Mouse (Mus musculus) cerebellum, adult (tissue): ENCODE results near the gene Atxn7l1.
A peak's percentile ranks its signal among the peaks of the same experiment; 100 is the strongest.
"Not testable (repeated sequence)": the region's sequence is repeated elsewhere in the genome, so short reads cannot be mapped to it uniquely, and the experiment has no call there.

Experiments
- ATAC-seq: cut with Nextera tagmentation; 2 replicates; pipeline ENCODE4 v1.9.2; 2017; ENCODE audit warnings: mild to moderate bottlenecking, moderate library complexity, mixed read lengths; ENCODE audit not compliant: insufficient number of reproducible peaks, low FRiP score, low TSS enrichment

Gene Atxn7l1

DNA sequence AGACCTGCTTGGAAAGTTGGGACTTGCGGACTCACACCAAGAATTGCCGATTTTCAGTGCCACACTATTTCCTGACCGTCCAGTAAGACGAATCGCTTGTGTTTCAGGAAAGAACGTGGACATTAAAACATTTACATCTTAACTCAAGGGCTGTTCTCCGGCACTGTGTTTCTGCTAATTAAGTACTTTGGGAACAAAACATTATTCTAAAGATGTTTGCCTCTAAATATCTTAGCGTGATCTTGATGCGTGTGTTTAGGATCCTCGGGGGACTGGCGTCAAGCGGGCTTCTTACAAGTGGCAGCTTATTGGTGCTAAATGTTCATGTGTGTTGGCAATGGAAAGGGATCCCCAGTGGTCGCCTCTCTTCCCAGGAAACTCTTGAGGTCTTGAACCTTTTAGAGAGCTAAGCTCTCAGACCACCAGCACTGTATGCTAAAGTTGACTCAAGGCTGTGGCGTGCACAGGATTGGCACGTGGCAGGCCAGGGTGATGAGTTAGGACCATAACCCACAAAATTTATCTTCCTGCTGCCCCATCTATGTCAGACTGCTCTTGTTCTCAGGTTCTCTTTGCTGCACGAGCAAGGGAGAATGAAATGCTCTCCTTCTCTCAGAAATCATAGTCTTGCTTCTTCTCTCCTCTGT, 2.2 kb downstream of the Atxn7l1 start:
- ATAC-seq, result no peak

DNA sequence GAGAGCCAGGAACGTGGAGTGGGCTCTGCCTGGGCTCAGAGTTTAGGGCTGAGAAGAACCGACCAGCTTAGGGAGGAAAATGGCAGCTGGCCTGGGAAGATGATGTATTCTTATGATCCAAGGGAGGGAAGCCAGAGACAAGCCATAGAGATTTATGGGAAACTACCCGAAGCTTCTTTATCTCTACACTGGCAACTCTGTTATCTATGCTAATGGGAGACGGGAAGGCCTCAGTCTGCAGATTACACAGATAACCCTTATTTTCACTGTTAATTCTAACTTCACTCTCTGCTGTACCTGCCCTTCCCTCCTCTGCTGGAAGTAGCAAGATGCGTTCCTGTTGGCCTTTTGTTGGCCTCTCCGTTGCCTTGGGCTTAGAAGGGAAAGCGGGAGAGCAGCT, 5.6 kb downstream of the Atxn7l1 start:
- ATAC-seq, result no peak

- ATAC-seq, result no peak
These were observed 6.4 kb downstream of the Atxn7l1 start for GRCm38 (mm10) chr12:33153850-33154249.

DNA sequence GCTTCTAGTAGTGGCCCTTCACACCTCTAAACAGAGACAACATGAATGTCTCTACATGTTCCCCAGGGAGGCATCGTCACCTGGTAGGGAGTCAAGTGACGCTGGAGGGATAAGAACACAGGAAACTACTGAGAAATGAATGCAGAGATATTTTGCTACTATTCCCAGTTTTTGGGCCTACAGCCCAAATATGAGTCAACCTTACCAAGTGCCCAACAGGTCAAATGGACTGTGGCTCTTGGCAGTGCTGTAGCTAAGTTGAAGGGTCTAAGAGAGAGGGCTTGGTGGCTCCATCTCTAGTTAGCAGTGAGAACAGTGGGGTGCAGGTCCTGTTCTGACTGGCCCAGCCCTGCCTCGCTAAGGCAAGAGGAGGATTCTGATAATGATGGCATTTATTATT, 7.2 kb downstream of the Atxn7l1 start:
- ATAC-seq, result no peak

GRCm38 (mm10) chr12:33156334-33157018, 9.0 kb downstream of the Atxn7l1 start:
- no peak for ATAC-seq

GRCm38 (mm10) chr12:33158256-33158655, 10.8 kb downstream of the Atxn7l1 start:
- no peak for ATAC-seq

DNA sequence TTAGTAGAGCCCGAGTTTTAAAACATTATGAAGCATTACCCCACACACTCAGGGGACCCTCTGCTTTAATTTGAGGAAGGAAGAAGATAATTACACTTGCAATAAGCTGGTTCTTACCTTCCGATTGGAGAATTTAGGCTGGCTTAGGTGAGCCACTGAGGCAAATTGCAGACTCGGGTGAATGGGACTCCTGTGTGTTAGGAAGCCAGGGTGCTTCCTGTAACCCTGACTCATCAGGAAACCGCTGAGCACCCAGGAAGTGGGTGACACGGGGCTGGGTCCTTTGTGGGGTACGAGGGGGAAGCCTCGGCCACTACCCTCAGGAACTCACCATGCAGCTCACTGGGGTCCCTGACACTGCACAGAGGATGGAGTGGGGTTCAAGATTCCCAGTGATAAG, 12.9 kb downstream of the Atxn7l1 start:
- no peak for ATAC-seq

DNA sequence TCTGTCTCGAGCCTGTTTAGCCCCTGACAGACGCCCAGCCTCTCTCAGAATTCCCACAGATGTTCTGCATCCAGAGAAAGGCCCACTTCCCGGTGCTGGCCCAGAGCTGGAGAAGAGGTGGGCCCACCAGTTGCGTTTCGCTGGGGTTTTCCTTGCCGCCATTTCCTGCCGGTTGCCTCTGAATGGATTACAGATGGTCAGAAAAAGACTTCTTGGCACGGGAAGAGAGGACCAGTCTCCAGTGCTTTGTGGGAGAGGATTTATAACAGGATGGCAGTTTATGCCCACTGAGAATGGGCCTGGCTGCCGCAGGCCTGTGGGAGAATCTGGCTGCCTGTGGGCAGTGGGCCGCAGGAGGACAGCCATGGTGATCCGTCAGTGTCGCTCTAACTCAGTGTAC, 15.0 kb downstream of the Atxn7l1 start:
- peak; percentile 79 for ATAC-seq

DNA sequence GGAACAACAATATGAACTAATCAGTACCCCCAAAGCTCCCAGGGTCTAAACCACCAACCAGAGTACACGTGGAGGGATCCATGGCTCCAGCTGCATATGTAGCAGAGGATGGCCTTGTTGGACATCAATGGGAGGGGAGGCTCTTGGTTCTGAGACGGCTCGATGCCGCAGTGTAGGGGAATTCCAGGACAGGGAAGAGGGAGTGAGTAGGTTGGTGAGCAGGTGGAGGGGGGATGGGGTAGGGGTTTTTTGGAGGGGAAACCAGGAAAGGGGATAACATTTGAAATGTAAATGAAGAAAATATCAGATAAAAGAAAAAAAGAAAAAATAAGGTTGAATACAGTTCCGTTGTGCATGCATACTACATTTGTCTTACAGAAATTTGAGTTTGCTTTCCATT, 16.5 kb downstream of the Atxn7l1 start:
- ATAC-seq, result not testable (repeated sequence)

GRCm38 (mm10) chr12:33166712-33167111, 19.2 kb downstream of the Atxn7l1 start:
- ATAC-seq, result peak; percentile 6; the same call in 1 of the 2 replicates

GRCm38 (mm10) chr12:33167545-33167944, 20.1 kb downstream of the Atxn7l1 start:
- ATAC-seq, result no peak

DNA sequence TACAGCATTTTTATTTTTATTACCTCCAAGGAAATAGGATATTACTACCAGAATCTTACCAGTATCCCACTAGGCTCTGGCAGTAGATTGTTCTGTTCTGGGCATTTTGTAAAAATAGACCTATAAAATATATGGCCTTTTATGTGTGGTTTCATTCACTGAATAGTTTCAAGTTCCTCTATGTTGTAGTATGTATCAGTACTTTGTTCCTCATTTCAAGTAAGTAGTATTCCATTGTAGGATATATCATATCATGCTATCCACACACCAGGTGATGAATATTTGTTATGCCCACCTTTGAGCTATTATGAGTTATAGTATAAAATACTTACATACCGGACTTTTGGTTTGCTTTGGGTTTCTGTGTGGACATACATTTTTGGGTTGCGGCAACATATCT, 21.0 kb downstream of the Atxn7l1 start:
- ATAC-seq, result no peak

- no peak for ATAC-seq
These were observed 22.4 kb downstream of the Atxn7l1 start for GRCm38 (mm10) chr12:33169777-33170494.

DNA sequence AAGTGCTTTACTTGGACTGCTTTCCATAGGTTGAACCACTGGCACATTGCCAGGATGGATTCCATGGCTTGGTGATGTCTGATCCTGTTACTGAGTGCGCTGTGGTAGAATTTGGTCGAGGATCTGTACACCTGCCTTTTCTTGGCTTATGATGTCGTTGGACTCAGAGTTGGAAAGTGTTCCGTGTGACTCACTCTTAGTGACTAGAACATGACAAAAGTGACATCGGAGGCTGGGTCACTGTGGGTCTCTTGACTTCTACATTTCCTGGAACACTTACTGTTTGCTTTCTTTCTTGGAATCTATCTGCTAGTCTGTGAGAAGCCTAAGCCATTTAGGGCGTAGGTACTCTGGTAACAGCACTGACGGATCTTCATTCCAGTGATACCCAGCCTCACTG, 23.3 kb downstream of the Atxn7l1 start:
- ATAC-seq, result no peak

GRCm38 (mm10) chr12:33172926-33173325, 25.4 kb downstream of the Atxn7l1 start:
- no peak for ATAC-seq

- ATAC-seq, result no peak
These were observed 26.2 kb downstream of the Atxn7l1 start for GRCm38 (mm10) chr12:33173720-33174141.

DNA sequence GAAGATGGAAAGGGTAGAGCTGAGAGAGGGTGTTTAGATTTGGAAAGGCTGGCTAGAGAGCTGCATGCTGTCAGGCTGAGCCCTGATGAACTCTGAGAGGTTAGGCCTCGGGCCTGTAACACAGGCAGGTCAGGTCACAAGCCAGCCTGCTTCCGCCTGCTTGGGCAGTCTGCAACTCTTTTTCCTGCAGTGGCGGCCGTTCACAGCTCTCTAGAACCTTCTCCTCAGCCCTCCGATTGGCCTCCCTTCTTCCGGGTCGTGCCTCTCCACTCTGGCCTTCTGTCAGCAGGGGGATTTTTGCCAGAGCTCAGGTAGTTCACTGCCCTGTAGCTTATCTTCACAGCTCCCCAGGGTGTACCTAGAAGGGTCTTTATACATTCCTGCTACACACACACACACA, 26.7 kb downstream of the Atxn7l1 start:
- ATAC-seq, result no peak

- no peak for ATAC-seq
These were observed 27.3 kb downstream of the Atxn7l1 start for GRCm38 (mm10) chr12:33174675-33175357.

- no peak for ATAC-seq
These were observed 28.4 kb downstream of the Atxn7l1 start for GRCm38 (mm10) chr12:33175621-33176554.

DNA sequence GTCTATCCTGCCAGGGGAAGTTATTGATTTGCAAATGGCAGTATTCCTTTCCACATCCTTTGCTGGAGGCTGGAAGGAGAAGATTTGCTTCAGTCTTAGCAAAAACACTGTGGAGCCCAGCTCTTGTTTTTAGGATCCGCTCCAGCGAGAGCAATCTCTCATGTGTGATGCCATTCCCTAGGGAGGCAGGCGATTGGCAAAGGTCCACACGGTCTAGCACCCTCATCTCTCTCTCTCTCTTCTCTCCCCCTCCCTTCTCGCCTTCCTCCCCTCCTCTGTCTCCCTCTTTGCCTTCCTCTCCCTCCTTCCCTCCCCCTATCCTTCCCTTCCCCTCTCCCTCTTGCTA, 29.0 kb downstream of the Atxn7l1 start:
- no peak for ATAC-seq
